Mouse (Mus musculus): ENCODE results near the gene Patj.

The Patj gene

GRCm38 (mm10) chr4:98508471-98509271, 113.1 kb downstream of the Patj start:
- DNase-seq (ENCODE audit: low read depth, low spot score) = no peak

- DNase-seq (ENCODE audit: low read depth, low spot score) = no peak
Observed at GRCm38 (mm10) chr4:98509939-98510338, 114.4 kb downstream of the Patj start.

- no peak for DNase-seq (ENCODE audit: low read depth, low spot score)
Observed at GRCm38 (mm10) chr4:98511296-98511695, 115.7 kb downstream of the Patj start.

GRCm38 (mm10) chr4:98511964-98512743, 116.6 kb downstream of the Patj start:
- no peak for DNase-seq (ENCODE audit: low read depth, low spot score)

GRCm38 (mm10) chr4:98520492-98520891, 124.9 kb downstream of the Patj start:
- no peak for DNase-seq (ENCODE audit: low read depth, low spot score)

- DNase-seq (ENCODE audit: low read depth, low spot score) = no peak
Observed at GRCm38 (mm10) chr4:98524525-98524924, 128.9 kb downstream of the Patj start.

GRCm38 (mm10) chr4:98535446-98535845, 139.9 kb downstream of the Patj start:
- DNase-seq (ENCODE audit: low read depth, low spot score) = peak; percentile 49

- no peak for DNase-seq (ENCODE audit: low read depth, low spot score)
Observed at GRCm38 (mm10) chr4:98541591-98541990, 146.0 kb downstream of the Patj start.

- DNase-seq (ENCODE audit: low read depth, low spot score) = no peak
Observed at GRCm38 (mm10) chr4:98543001-98543400, 147.4 kb downstream of the Patj start.

- peak; percentile 27 for DNase-seq (ENCODE audit: low read depth, low spot score)
Observed at GRCm38 (mm10) chr4:98545376-98545775, 149.8 kb downstream of the Patj start.

- DNase-seq (ENCODE audit: low read depth, low spot score) = no peak
Observed at GRCm38 (mm10) chr4:98546456-98547176, 151.0 kb downstream of the Patj start.

GRCm38 (mm10) chr4:98549491-98549890, 153.9 kb downstream of the Patj start:
- DNase-seq (ENCODE audit: low read depth, low spot score) = no peak

- DNase-seq (ENCODE audit: low read depth, low spot score) = no peak
Observed at GRCm38 (mm10) chr4:98550116-98550515, 154.5 kb downstream of the Patj start.

GRCm38 (mm10) chr4:98555666-98556065, 160.1 kb downstream of the Patj start:
- DNase-seq (ENCODE audit: low read depth, low spot score) = no peak

- no peak for DNase-seq (ENCODE audit: low read depth, low spot score)
Observed at GRCm38 (mm10) chr4:98556449-98556848, 160.9 kb downstream of the Patj start.

GRCm38 (mm10) chr4:98557192-98557591, 161.6 kb downstream of the Patj start:
- no peak for DNase-seq (ENCODE audit: low read depth, low spot score)

- DNase-seq (ENCODE audit: low read depth, low spot score) = no peak
Observed at GRCm38 (mm10) chr4:98560196-98560830, 164.7 kb downstream of the Patj start.

GRCm38 (mm10) chr4:98563082-98563481, 167.5 kb downstream of the Patj start:
- DNase-seq (ENCODE audit: low read depth, low spot score) = no peak

GRCm38 (mm10) chr4:98563506-98564195, 168.1 kb downstream of the Patj start:
- no peak for DNase-seq (ENCODE audit: low read depth, low spot score)

GRCm38 (mm10) chr4:98564196-98564865, 168.7 kb downstream of the Patj start:
- no peak for DNase-seq (ENCODE audit: low read depth, low spot score)

GRCm38 (mm10) chr4:98566741-98567140, 171.2 kb downstream of the Patj start:
- no peak for DNase-seq (ENCODE audit: low read depth, low spot score)

All from R1 (cell line).